Mouse (Mus musculus) 416B (cell line): ENCODE data around the gene Fndc10.
"Not testable (repeated sequence)": the region's sequence is repeated elsewhere in the genome, so short reads cannot be mapped to it uniquely, and the experiment has no call there.

Source experiments
- DNase-seq: peaks from one replicate; pipeline ENCODE4 v3.0.0; 2011; ENCODE audit warnings: low read depth

Fndc10 gene

DNA sequence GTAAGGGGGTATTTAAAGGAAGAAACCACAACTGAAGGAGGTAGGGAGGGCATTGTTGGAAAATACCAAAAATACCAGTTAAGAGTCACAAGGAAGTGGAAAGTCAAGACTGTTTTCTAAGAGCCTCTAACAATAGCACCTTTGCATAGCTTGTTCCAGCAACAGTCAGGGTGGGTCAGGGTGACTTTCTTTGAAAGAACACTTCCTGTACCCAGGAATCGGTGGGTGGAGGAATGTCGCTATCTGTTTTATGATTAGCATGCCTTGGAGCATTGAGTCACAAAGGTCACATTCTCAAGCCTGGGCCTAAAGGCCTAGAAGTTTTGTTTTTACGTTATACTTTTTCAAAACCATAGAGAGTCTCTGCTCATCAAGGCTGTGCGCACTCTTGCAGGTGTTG is 6.4 kb upstream of the Fndc10 start:
- not testable (repeated sequence) for DNase-seq

DNA sequence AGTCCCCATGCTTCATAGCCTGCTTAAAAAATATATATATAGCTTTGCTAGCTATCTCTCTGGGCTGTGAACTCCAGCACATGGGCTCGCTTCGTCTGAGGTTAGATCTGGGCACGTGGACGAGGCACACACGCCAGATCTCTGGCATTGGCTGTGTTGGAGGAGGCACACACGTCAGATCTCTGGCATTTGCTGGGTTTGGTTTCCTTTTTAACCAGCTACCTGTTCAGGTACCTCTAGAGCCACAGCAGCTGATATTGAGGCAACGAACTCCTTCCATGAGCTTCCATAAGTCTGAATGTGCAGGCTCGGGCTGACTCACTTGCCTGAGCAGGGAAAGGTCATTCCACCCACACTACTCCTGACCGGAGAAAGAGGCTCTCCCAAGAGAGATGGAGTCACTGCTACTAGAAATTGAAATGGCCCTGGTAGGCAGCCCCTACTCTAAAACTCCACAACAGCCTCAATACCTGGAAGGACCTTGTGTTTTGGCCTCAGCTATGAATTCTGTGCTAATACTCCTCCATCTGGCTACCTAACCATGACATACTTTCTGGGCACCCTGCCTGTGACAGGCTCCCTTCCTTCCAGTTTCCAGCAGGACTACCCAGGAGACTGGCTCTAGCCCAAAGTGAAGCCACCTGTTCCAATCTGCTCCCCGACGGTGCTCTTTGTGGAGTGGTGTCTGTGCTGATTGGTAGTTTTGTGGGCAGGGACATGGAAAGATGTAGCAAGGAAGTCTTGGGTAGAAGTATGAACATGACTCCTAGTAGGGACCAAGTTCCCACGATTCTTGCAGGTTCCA is 3.4 kb upstream of the Fndc10 start:
- DNase-seq = no peak

DNA sequence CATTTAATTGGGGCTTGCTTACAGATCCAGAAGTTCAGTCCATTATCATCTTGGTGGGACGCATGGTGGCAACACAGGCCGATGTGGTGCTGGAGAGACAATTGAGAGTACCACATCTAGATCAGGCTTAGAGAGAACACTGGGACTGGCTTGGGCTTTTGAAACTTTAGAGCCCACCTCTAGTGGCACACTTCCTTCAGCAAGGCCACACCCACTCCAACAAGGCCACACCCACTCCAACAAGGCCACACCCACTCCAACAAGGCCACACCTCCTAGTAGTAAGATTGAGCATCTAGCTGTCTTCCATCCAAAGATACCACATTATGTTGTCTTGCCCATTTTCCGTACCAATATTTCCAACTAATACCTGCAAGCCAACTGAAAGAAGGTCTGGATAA is 1.7 kb upstream of the Fndc10 start:
- no peak for DNase-seq

DNA sequence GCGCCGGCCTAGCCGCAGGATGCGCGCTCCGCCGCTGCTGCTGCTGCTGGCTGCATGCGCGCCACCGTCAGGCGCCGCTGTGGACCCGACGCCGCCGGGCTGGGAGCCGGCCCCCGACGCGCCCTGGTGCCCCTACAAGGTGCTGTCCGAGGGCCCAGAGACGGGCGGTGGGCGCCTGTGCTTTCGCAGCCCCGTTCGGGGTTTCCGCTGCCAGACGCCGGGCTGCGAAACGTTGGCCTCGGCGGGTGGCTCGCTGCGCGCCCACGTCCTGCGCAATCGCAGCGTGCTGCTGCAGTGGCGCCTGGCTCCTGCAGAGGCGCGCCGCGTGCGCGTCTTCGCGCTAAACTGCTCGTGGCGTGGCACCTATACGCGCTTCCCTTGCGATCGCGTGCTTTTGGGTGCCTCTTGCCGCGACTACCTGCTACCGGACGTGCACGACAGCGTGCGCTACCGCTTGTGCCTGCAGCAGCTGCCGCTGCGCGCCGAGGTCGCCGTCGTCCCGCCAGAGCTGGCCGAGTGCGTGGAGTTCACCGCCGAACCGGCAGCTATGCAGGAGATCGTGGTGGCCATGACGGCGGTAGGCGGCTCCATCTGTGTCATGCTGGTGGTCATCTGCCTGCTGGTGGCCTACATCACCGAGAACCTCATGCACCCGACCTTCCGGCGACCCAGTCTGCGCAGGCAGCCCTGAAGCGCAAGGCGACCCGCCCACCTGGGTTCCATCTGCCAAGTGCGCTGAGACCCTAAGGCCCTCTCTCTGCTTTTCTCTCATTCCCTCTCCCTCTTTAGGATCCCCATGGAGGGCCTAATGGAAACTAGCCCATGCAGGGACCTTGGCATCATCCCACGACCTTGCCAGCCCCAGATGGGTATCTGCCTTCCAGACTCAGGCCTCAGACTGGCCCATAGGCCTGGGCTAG is 600 bp downstream of the Fndc10 start:
- DNase-seq = no peak

DNA sequence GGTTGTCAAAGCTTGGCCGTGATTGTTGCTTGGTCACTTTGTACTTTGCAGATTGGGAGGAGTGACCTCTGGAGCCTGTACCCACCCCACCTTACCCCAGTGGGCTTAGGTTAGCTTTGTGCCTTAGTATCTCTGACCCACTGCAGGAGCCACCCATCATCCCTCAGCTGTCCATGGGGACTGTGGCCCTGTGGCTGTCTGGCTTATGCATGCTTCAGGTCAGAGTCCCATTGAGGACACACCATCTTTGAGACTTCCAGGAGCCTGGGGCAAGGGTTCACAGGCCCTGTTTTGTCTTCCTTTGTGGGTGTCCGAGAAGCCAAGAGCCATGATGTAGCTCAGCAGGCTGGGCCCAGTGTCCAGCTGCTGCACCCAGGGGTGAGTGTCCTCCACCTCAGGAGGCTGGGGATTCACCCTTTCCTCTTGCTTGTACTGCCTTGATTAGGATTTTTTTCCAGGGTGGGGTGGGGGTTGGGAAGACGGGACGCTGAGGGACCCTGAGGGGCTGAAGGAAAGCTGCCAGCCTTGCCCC is 1.5 kb downstream of the Fndc10 start:
- DNase-seq = no peak

DNA sequence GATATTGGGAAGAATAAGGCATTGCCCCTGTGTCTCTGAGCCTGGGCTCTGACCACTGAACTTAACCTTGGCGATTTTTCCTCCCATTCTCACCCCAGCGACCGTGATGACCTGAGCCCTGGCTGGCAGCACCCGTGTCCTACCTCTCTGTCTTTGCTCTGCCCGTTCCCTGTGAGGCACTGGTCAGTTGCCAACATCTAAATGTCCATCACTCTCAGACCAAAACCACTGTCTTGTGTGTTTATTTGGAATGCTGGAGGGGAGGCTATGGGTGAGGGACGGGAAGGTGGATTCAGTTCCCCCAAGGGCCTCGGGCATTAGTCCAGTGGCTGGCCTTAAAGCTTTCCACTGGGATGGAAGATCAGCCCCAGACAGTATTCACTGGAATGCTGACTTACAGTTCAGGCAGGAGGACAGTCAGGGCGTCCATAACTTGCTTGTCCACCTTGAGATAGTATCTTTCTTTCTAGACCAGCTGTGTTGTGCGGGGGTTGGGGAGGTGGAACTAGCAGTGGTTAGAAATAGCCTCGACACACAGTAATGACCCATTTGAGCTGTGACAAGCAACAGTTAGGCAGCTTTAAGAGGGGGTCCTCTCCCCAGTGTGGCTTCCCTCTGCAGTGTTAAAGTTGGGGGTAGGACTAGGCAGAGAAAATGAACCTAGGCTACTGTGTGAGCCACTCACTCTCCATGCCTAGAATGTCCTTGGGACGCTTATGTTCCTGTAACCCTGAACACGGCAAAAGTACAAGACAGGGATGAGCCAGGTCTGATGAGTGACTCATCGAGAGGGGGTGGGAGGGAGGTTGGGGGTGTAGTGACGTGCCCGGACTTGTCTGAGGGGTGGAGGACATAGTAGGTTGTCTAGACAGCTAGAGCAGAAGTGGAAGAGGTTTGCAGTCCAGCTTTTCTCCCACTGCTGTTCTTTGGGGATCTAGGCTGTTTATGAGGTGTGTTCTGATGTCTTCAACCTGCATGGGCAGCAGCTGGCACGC is 2.4 kb downstream of the Fndc10 start:
- peak; percentile 75 for DNase-seq

DNA sequence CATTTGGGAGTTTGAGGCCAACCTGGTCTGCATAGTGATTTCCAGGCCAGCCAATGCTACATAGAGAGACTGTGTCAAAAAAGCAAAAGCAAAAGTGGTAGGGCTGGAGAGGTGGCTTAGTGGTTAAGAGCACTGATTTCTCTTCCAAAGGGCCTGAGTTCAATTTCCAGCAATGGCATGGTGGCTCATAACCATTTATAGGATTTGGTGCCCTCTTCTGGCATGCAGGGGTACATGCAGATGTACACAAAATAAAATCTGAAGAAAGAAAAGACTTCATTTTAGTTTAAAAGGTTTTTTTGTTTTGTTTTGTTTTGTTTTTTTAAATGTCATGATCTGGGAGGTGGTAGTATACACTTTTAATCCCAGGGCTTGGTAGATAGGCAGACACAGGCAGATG is 6.3 kb downstream of the Fndc10 start:
- DNase-seq = peak; percentile 70

DNA sequence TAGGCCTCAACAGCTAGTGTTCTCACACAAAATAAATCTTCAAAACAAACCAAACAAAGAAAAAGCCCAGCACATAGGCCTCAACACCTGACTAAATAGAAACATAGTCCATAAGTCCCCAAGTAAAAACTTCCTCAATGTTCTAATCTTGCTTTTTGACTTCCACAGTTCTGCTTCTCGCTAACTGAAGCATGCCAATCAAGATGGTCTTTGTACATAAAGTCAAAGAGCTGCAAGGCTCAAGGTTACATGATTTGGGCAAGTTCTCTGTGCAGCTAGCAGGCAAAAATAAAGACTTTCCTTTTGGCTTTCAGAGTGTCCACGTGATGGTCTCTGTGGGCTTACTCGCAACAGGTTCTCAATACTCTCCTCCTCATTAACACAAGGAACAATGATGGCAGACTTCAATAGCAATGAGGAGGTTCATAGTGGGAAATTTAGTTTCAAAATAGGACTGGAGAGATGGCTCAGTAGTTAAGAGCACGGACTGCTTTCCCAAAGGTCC is 9.3 kb downstream of the Fndc10 start:
- DNase-seq = no peak

DNA sequence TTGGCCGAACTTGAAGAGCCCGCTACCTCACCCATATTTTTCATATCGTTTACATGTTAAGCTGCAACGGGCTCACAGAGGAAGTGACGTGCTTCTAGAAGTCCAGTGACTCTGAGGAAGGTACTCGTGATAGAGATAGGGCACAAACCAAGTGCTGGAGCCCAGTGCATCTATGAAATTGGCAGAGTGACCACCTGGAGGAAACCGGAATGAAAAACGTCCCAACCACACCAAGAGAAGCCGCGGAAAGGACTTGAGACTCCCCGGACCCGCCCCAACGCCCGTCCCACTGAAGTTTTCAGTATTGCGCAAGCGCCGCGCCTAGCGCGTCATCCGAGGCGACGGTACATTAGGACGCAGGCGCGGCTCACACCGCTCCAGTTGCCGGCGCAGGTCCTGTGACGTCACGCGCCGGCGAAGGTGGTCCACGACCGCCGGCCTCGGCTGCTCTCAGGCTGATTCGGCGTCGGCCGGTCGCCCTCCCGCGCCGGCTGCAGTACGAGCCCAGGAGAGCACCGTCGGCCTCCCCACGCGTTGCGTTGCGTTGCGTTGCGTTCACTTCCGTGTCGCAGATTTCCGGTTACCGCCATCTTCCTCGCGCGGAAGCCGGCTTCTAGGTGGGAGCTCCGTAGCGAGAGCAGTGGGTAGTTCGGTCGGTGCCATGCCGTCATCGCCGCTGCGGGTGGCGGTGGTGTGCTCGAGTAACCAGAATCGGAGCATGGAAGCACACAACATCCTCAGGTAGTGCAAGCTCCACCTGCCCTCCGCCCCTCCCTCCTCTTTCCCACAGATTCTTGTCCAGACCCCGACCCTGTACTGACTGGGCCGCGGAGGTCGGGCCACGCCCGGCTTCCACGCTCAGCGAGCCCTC is 10.8 kb downstream of the Fndc10 start, which contains the start of gene Ssu72:
Gene Ssu72 (plus strand): TSS at position 80 of the 871 bp plus-strand sequence.
- peak; percentile 97 for DNase-seq

DNA sequence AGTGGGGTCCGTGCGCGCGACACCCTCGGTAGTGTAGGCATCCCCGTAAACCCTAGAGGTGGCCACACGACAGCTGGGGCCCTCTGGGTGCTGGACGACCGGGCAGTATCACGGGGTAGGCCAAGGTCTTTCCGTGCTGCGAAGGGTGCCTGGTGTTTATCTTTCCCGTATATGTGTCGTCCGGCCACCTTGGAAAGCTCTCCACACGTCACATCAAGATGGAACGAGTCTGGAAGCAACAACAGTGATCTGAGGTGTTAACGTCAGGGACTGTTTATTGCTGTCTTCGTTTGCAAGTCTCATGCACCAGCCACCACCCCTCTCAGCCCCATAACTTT is 11.4 kb downstream of the Fndc10 start:
- DNase-seq = peak; percentile 51

DNA sequence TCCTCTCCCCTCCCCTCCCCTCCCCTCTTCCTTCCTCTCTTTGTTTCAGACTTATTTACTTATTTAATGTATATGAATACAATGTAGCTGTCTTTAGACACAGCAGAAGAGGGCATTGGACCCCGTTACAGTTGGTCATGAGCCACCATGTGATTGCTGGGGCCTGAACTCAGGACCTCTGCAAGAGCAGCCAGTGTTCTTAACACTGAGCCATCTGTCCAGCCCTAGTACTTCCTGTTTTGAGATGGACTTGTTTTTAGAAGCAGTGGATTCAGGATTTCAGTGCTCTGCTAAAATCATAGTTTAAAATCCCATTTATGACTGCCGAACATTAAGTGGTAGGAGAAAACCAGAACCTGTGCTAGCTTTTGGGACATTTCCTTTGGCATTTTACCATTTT is 14.4 kb downstream of the Fndc10 start:
- peak; percentile 62 for DNase-seq

DNA sequence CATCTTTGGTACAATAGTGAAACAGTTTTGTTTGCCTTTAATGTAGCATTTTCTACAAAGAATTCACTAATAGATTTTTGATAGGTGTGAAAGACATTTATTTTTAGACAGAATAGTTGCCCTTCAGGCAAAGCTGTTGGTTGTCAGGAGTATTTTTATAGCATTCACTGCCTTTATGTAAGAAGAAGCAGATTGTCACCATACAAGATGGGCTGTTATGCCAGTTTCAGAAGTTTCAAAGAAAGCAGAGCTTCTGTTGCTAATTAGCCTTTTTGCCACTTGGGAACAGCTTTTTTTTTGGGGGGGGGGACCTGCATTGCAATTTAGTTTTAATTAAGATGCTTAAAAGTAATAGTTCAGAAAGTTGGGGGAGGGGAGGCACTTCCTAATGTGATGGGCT is 14.8 kb downstream of the Fndc10 start:
- DNase-seq = no peak

DNA sequence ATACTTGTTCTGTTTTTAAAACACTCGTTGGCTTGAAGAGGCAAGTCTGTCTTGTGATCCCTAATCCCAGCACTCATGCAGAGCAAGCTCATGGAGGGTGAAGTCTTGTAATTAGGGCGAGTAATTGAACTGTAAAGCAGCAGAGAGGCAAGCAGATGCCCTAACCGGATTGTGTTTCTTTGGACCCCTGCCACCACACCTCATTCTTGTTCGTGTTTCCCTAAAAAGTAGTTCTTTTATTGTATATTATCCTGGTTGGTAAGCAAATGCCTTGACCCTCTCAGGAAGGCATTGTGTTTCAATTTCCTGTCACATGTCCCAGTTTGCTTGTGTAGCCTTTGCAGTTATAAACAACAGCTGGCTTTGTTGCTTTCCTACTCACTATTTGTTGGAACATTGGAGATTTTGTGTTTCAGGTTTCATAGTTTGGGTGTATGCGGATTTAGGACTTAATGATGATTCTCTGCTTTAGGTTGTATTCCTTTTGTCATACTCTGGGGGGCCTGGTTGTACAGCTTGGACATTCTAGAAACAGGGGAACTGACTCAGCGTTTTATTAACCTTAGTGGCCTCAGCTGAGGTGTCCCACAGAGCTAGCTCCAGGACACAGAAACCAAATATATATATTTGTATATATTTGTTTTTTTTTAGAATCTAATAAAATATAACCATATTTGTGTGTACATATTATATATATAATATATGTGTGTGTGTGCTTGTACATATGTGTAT is 16.5 kb downstream of the Fndc10 start:
- DNase-seq = peak; percentile 76

DNA sequence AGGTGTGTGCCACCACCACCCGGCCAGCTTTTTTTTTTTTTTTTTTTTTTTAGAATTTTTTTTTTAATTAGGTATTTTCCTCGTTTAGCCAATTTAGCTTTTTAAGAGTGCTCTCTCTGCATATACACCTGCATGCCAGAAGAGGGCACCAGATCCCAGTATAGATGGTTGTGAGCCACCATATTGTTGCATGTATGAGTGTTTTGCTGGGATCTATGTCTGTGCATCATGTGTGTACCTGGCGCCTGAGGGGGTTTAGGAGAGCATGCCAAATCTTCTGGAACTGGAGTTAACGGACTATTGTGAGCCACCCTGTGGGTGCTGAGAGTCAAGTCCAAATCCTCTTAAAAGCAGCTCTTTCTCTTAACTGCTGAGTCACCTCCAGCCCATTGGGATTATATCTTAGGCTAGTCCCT is 27.5 kb downstream of the Fndc10 start:
- DNase-seq = peak; percentile 56

DNA sequence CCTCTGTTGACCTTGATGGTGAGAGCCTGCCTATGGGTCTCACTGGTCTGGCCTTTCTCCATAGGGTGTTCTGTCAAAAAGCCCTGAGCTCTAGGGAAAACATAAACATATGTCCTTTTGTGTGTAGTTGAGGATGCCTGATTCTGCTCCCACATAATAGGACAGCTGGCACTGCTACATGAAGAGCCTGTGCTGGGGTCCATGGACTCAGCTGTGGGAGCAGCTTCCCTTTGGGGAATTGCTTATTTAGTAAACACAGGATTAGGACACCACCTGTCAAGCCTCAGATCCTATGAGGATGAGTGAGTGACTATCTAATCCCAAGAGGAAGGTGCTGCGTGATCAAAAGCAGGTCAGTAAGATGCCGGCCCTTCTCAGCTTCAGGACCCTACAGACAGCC is 33.9 kb downstream of the Fndc10 start:
- no peak for DNase-seq

DNA sequence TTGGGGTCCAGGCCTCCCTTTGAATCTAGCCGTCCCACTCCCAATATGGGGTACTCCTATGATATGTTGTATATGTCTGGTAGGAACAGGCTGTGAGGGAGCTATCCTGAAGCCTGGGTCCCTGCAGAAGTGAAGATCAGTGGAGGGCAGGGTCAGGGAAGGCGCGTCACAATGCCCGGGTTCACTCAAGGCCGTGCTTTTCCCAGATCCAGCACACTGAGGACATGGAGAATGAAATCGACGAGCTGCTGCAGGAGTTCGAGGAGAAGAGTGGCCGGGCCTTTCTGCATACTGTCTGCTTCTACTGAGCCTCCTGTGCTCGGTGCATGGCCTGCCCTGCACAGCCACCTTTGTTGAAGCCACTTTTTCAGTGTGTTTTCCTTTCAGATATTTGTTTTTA is 39.1 kb downstream of the Fndc10 start:
- no peak for DNase-seq

DNA sequence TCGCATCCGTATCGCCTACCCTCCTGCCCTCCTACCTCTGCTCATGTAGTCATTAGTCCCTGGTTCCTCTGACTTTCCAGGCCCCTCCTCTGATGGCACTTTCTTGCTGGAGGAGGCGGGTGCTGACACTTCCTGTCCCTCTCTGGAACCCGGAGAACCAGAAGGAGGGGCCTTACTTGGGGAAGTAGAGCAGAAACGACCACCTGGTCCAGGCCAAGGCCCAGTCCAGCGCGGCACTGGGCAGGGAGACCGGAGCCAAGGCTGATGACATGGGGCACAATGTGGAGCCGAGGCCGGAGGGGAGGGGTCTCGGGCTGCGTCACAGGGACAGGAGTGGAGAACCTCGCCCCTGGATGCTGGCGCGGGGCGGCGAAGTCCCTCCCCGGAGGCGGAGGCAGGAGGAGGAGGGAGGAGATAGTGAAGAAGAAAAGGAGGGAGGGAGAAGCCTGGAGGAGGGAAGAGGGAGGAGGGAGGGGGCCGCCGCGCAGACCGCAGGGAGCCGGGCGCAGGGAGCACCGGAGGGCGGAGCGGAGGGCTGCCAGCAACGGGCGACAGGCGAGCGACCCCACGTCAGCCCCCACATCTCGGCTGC is 40.3 kb downstream of the Fndc10 start, which contains the start of gene Tmem240:
Gene Tmem240 (plus strand): TSS at position 451 of the 592 bp plus-strand sequence.
- peak; percentile 92 for DNase-seq

DNA sequence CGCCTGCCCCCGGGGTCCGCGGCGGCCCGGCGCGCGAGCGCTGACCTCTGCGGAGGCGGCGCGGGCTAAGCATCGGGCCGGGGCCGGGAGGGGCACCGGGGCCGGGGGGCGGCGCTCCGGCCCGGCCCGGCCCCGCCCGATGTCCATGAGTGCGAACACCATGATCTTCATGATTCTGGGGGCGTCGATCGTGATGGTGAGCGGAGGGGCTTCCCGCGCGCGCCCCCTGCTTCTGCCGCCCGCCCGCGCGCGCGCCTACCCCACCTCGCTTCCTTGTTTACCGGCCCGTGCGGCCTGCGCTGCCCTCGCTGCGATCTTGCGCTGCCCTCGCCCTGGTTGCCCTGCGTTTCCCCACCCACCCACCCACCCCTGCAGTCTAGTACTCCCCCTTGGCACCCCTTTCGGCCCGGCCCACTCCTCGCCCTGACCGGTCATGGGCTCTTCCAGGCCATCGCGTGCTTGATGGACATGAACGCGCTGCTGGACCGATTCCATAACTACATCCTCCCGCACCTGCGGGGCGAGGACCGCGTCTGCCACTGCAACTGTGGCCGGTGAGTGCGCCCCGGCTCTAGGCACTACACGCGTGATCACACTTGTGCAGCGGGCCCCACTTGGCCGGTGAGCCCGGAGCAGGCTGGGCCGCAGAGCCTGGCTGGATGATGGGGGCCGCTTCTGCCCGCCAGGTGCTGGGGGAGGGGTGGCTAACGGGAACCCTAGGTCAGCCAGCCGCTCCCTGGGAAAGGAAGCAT is 41.0 kb downstream of the Fndc10 start:
- peak; percentile 25 for DNase-seq
